Mouse (Mus musculus) lung, postnatal 0 days (tissue): ENCODE results near the gene Msi2. TPM values are rescaled to one million over a fixed set of nuclear protein-coding genes. Genes with fewer than 3 reads are reported as not detected.

Source experiments
- ATAC-seq: fragments of 200-750 bp; cut with Nextera tagmentation; 2 replicates; pipeline ENCODE4 v1.8.0; 2017; ENCODE audit warnings: moderate library complexity
- DNase-seq: peaks from one replicate; pipeline ENCODE4 v3.0.0-alpha.2; 2016; ENCODE audit warnings: low spot score
- H3K27ac ChIP-seq: fragments of 300-500 bp; sonication (generic); 2 replicates; pipeline ENCODE4 v1.5.1; 2014; ENCODE audit warnings: antibody characterized with exemption, mild to moderate bottlenecking, low read length, mixed read lengths
- H3K27me3 ChIP-seq: fragments of 300-500 bp; sonication (generic); replicated peaks from 2 replicates; pipeline ENCODE4 v1.6.1; 2014; ENCODE audit warnings: low read length, mixed read lengths; ENCODE audit not compliant: insufficient read depth
- H3K36me3 ChIP-seq: fragments of 300-500 bp; sonication (generic); 2 replicates; pipeline ENCODE4 v1.6.1; 2014; ENCODE audit warnings: low read length, mixed read lengths; ENCODE audit not compliant: insufficient read depth
- H3K4me1 ChIP-seq: fragments of 300-500 bp; sonication (generic); 2 replicates; pipeline ENCODE4 v1.6.1; 2014; ENCODE audit warnings: antibody characterized with exemption, low read depth, low read length, mixed read lengths; ENCODE audit not compliant: insufficient read depth
- H3K4me2 ChIP-seq: fragments of 300-500 bp; sonication (generic); replicated peaks from 2 replicates; pipeline ENCODE4 v1.6.1; 2014; ENCODE audit warnings: low read depth, mild to moderate bottlenecking, low read length, moderate library complexity, mixed read lengths
- H3K4me3 ChIP-seq: fragments of 300-500 bp; sonication (generic); 2 replicates; pipeline ENCODE4 v1.5.1; 2014; ENCODE audit warnings: low read depth, low read length
- H3K9ac ChIP-seq: fragments of 300-500 bp; sonication (generic); replicated peaks from 2 replicates; pipeline ENCODE4 v1.6.1; 2014; ENCODE audit warnings: low read depth, mild to moderate bottlenecking
- H3K9me3 ChIP-seq: fragments of 300-500 bp; sonication (generic); 2 replicates; pipeline ENCODE4 v1.6.1; 2016; ENCODE audit warnings: low read length, mixed read lengths
- CTCF ChIP-seq: IDR thresholded peaks from 2 replicates; pipeline ENCODE4 v1.5.1; 2016; ENCODE audit warnings: antibody characterized with exemption, mild to moderate bottlenecking
- EP300 ChIP-seq: IDR thresholded peaks from 2 replicates; pipeline ENCODE4 v1.6.1; 2016; ENCODE audit warnings: antibody characterized with exemption, mild to moderate bottlenecking, control low read depth
- WGBS: fragments of 180-500 bp; shearing (Covaris S2); extraction: QIAGEN DNeasy Blood & Tissue Kit; methylation state at CpG from one replicate; pipeline ENCODE4 v1.1.7; 2014; 5-methylcytosine and 5-hydroxymethylcytosine counted together
- polyA plus RNA-seq: library from polyadenylated mRNA; unstranded; fragments of >200 nt; fragmentation: Nextera tagmentation; extraction: Ambion mirVana; gene quantifications from 2 replicates; pipeline ENCODE4 v1.2.1, GENCODE M21; 2015

The Msi2 gene
- polyA plus RNA-seq, 1 experiment from 2014 or later: 12.6 TPM

DNA sequence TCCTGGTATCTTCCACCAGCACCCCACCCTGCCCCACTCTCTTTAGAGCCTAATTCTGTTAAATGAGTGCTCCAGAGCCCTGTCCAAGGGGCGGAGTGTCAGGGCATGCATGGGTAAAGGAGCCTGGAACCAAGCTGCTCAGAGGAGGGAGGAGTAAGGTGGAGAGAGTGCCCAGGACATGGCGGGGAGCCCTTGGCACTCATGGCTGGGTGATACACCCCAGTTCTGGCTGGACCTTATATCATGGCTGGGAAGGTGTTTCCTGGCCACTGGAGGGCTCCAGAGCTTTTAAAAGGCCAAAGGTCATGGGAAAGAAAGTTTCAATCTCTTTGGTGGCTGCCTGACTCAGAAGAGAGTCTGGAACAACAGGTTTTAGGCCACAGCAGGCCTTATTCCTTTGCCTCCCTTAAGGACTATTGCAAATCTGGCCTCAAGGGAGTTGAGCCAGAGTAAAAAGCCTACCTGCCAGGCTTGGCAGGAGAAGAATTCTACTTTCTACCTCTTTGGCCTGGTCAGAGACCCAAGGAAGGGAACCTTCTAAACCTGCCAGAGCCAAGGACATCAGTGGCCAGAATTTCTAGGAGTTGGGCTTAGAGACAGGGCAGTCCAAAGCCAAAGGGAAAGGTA, 352.3 kb downstream of the Msi2 start:
- no peak overlapping the region for H3K4me2 ChIP-seq
- H3K36me3 ChIP-seq: no peaks in the 10 kb centered on the region
- WGBS: 82% methylated on average over 2 of the region's 2 CpGs
- H3K27ac ChIP-seq: no peak overlapping the region
- H3K4me1 ChIP-seq: no peaks in the 10 kb centered on the region
- H3K9ac ChIP-seq: no peak overlapping the region
- no peaks in the 10 kb centered on the region for H3K9me3 ChIP-seq
- H3K4me3 ChIP-seq: no peak overlapping the region
- TF ChIP-seq CTCF: no peak
- TF ChIP-seq EP300: no peak
- no peaks in the 10 kb centered on the region for H3K27me3 ChIP-seq
- no peak for DNase-seq
- 0 out of 2 replicates have a peak, but pooled peaks have one; percentile 32 for ATAC-seq

DNA sequence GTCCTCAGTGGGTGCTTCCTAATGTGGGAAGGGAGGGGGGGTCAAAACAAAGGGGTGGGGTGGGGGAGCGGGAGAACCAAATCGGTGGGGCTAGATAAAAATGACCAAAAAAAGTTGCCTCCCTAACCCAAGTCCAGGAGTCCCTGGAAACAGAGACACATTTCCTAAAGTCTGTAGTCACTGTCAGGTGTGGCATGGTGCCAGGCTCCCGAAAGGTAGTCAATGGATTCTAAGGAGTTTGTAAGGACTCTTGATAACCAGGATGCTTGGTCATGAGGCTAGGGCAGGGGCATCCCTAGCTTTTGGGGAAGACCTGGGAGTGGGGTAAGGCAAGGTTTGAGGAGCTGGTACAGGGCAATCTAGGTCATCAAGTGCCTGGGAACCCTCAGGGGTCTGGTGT, 354.1 kb downstream of the Msi2 start:
- Histone ChIP-seq H3K4me2 (no peak overlapping the region), H3K4me1 (no peaks in the 10 kb centered on the region)
- no peak for ATAC-seq

DNA sequence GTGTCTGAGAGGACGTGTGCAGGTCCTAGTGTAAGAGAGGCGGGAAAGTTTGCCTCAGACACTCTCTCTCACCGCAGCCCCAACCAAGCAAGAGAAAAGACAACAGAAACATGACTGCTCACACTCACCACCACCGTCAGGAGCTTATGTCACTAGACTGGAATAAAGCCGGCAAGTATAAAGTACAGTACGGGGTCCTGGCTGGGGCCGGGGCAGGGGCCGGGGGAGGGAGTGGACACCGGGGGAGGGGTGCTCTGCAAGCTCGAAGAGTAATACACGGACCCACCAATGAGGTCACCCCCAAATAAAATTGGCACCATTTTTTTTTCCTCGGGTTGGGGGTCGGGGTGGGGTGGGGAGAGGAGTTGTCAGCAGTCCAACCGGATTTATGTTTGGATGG, 354.8 kb downstream of the Msi2 start:
- Histone ChIP-seq H3K36me3 (no peaks in the 10 kb centered on the region), H3K9me3 (no peaks in the 10 kb centered on the region), H3K4me3 (no peak overlapping the region), H3K4me1 (no peaks in the 10 kb centered on the region), H3K27me3 (no peaks in the 10 kb centered on the region), H3K9ac (no peak overlapping the region), H3K27ac (no peak overlapping the region), H3K4me2 (0 out of 2 replicates have a peak overlapping the region, but pooled peaks have one; percentile 9)
- peak; percentile 17 for DNase-seq
- 58% methylated on average over 14 of the region's 14 CpGs for WGBS
- no peak for TF ChIP-seq CTCF
- peak; percentile 30; the same call in 1 of the 2 replicates for ATAC-seq

More for the DNA sequence above, 354.1 kb downstream of the Msi2 start:
- Histone ChIP-seq H3K27me3 (no peaks in the 10 kb centered on the region), H3K36me3 (no peaks in the 10 kb centered on the region), H3K27ac (no peak overlapping the region), H3K4me3 (no peak overlapping the region), H3K9me3 (no peaks in the 10 kb centered on the region), H3K9ac (no peak overlapping the region)
- 74% methylated on average over 3 of the region's 3 CpGs for WGBS
- DNase-seq: no peak
- no peak for TF ChIP-seq EP300

DNA sequence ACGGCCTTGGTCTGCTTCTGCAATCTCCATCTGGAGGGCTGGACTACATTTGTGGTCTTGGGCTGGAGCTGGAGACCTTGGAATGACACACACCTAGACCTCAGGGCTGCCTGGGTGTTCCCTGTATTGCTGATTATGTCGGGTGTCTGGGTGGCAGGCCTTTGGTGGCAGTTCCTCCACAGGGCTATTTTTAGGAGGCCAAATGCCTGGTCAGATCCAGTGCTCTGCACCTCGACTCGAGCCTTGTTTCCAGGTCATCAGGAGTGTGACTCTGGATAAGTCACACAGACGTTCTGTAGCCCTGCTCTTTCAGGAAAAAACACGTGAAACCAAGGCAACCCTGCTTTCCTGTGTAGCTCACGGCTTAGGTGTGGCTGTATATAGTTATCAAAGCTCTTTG, 358.6 kb downstream of the Msi2 start:
- no peaks in the 10 kb centered on the region for H3K36me3 ChIP-seq
- TF ChIP-seq EP300 (no peak), CTCF (no peak)
- no peak for DNase-seq
- no peak overlapping the region for H3K4me3 ChIP-seq
- no peaks in the 10 kb centered on the region for H3K9me3 ChIP-seq
- H3K27ac ChIP-seq: no peak overlapping the region
- 66% methylated on average over 7 of the region's 7 CpGs for WGBS
- H3K9ac ChIP-seq: no peak overlapping the region
- ATAC-seq: no peak
- H3K4me1 ChIP-seq: no peaks in the 10 kb centered on the region
- H3K4me2 ChIP-seq: no peak overlapping the region
- H3K27me3 ChIP-seq: no peaks in the 10 kb centered on the region

DNA sequence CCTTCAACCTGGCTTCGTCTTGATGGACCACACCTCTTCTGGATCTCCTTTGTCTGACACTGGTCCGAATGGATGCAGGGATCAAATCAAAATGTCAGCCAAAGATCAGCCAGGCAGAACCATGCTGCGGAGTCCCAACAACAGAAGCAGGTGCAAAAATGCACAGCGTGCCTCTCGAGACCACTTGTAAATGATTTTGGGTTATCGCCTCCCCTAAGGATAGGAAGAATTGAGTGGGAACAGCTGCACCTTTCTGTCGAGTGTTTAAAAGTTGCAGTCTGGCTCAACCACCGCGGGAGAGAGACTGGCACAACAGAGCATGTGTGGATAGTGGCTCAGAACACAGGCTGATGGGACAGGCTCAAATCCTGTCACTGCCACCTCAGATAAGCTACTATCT, 361.0 kb downstream of the Msi2 start:
- Histone ChIP-seq H3K36me3 (0 out of 2 replicates have a peak, but pooled peaks cover 3% of the 10 kb centered on the region), H3K27ac (no peak overlapping the region), H3K9me3 (no peaks in the 10 kb centered on the region), H3K9ac (no peak overlapping the region), H3K4me3 (no peak overlapping the region), H3K27me3 (no peaks in the 10 kb centered on the region), H3K4me2 (no peak overlapping the region), H3K4me1 (no peaks in the 10 kb centered on the region)
- WGBS: 42% methylated on average over 9 of the region's 9 CpGs
- TF ChIP-seq EP300: no peak
- ATAC-seq (no peak), DNase-seq (no peak)

DNA sequence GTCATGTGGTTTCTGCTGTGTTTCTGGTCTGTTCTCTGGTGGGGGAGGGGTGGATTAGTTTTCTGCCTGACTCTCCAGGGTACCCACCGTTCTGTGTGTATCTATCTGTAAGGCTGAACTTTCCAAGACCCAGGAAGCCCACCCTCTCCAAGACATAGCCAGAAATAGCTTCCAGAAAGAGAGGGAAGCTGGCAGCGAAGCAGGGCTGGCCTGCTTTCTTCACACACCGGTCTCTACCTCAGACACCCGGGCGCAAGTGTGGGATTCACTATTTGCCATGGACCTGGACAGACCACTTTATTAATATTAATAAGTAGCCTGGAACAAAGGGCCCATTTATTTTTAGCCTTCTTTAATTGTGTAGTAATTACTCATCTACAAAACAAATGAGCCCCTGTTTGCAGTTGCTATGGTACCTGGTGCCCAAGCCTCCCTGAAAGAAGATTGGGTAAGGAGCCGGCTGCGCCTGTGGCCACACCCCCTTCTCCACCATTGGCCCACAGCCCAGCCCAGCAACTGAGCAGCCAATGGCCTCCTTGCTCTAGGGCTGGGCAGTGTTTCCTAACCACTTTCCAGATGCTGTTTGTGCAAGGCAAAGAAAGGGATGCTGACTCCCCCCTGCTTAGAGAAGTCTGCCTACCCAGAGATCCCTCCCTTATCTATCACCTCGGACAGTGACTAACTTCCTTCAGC, 361.6 kb downstream of the Msi2 start:
- Histone ChIP-seq H3K27me3 (no peaks in the 10 kb centered on the region), H3K9ac (no peak overlapping the region), H3K4me2 (no peak overlapping the region), H3K27ac (no peak overlapping the region), H3K9me3 (no peaks in the 10 kb centered on the region), H3K4me3 (no peak overlapping the region), H3K4me1 (peaks cover 3% of the 10 kb centered on the region; the same call in 1 of the 2 replicates), H3K36me3 (0 out of 2 replicates have a peak, but pooled peaks cover 3% of the 10 kb centered on the region)
- ATAC-seq: peak; percentile 93
- DNase-seq: peak; percentile 89
- no peak for TF ChIP-seq CTCF
- no peak for TF ChIP-seq EP300
- WGBS: 38% methylated on average over 8 of the region's 8 CpGs
